Mouse (Mus musculus) kidney, embryonic 14.5 days (tissue): ENCODE results near the gene Pgm2. TPM values are rescaled to one million over a fixed set of nuclear protein-coding genes. Genes with fewer than 3 reads are reported as not detected.

Experiments used
- ATAC-seq: fragments of 200-750 bp; cut with Nextera tagmentation; 2 replicates; pipeline ENCODE4 v1.8.0; 2017; ENCODE audit warnings: moderate number of reproducible peaks, mild to moderate bottlenecking, moderate TSS enrichment, moderate library complexity; ENCODE audit not compliant: low FRiP score, low TSS enrichment
- H3K27ac ChIP-seq: fragments of 300-500 bp; sonication (generic); 2 replicates; pipeline ENCODE4 v1.5.1; 2014; ENCODE audit warnings: low read depth, mild to moderate bottlenecking, low read length, moderate library complexity, mixed read lengths
- H3K27me3 ChIP-seq: fragments of 300-500 bp; sonication (generic); 2 replicates; pipeline ENCODE4 v1.6.1; 2014; ENCODE audit warnings: mild to moderate bottlenecking, low read length; ENCODE audit not compliant: control insufficient read depth, insufficient read depth
- H3K36me3 ChIP-seq: fragments of 300-500 bp; sonication (generic); 2 replicates; pipeline ENCODE4 v1.6.1; 2014; ENCODE audit warnings: low read length, mixed read lengths; ENCODE audit not compliant: control insufficient read depth, insufficient read depth
- H3K4me1 ChIP-seq: fragments of 300-500 bp; sonication (generic); 2 replicates; pipeline ENCODE4 v1.6.1; 2014; ENCODE audit warnings: low read length, mixed read lengths; ENCODE audit not compliant: control insufficient read depth, insufficient read depth
- H3K4me2 ChIP-seq: fragments of 300-500 bp; sonication (generic); replicated peaks from 2 replicates; pipeline ENCODE4 v1.6.1; 2014; ENCODE audit warnings: low read depth, mild to moderate bottlenecking, low read length
- H3K4me3 ChIP-seq: fragments of 300-500 bp; sonication (generic); 2 replicates; pipeline ENCODE4 v1.5.1; 2014; ENCODE audit warnings: mild to moderate bottlenecking, low read length
- H3K9ac ChIP-seq: fragments of 300-500 bp; sonication (generic); 2 replicates; pipeline ENCODE4 v1.6.1; 2014; ENCODE audit warnings: low read depth, mild to moderate bottlenecking, low read length, moderate library complexity
- H3K9me3 ChIP-seq: fragments of 300-500 bp; sonication (generic); 2 replicates; pipeline ENCODE4 v1.6.1; 2016; ENCODE audit warnings: low read length; ENCODE audit not compliant: control insufficient read depth
- WGBS: fragments of 180-500 bp; shearing (Covaris S2); extraction: QIAGEN DNeasy Blood & Tissue Kit; methylation state at CpG from one replicate; pipeline ENCODE4 v1.1.7; 2014; 5-methylcytosine and 5-hydroxymethylcytosine counted together
- polyA plus RNA-seq: library from polyadenylated mRNA; unstranded; fragments of >200 nt; fragmentation: Nextera tagmentation; extraction: Ambion mirVana; gene quantifications from 2 replicates; pipeline ENCODE4 v1.2.1, GENCODE M21; 2014

Gene Pgm2
- polyA plus RNA-seq: 29.0 and 31.8 TPM in 2 replicates

DNA sequence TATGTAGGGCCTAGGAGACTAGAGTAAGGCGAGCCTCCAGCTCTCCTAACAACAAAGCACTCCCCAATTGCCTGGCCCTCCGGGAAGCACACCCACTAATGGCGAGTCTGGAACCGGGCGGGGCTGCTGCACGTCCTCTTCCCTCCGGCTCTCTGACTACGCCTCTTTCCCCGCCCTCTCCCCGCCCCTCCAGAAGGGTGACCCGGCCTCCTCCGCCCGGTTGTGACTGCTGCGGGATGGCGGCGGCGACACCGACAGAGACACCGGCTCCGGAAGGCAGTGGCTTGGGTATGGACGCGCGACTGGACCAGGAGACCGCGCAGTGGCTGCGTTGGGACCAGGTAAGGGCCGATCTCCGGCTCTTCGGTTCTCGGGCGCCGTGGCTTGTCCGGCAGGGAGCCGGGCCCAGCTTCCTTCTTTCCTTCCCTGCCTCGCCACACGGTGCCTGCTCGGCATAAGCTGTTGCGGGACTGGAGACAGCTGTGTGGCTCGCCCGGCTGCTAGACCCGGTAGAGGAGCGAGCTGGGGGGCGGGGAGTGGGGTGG, at the start of gene Pgm2:
Gene Pgm2 (plus strand): TSS at position 203 of the 545 bp plus-strand sequence.
- ATAC-seq: peak; percentile 96
- Histone ChIP-seq H3K27me3 (no peaks in the 10 kb centered on the region), H3K4me3 (peak within 1 kb of the TSS; percentile 60), H3K4me1 (peaks cover 8% of the 10 kb centered on the region; the same call in 1 of the 2 replicates), H3K9ac (peak within 1 kb of the TSS; percentile 73), H3K9me3 (no peaks in the 10 kb centered on the region), H3K27ac (peak within 1 kb of the TSS; percentile 20), H3K36me3 (peaks cover 4% of the 10 kb centered on the region; the same call in 1 of the 2 replicates), H3K4me2 (peak within 1 kb of the TSS; percentile 88)
- 1% methylated on average over 41 of the region's 43 CpGs for WGBS

DNA sequence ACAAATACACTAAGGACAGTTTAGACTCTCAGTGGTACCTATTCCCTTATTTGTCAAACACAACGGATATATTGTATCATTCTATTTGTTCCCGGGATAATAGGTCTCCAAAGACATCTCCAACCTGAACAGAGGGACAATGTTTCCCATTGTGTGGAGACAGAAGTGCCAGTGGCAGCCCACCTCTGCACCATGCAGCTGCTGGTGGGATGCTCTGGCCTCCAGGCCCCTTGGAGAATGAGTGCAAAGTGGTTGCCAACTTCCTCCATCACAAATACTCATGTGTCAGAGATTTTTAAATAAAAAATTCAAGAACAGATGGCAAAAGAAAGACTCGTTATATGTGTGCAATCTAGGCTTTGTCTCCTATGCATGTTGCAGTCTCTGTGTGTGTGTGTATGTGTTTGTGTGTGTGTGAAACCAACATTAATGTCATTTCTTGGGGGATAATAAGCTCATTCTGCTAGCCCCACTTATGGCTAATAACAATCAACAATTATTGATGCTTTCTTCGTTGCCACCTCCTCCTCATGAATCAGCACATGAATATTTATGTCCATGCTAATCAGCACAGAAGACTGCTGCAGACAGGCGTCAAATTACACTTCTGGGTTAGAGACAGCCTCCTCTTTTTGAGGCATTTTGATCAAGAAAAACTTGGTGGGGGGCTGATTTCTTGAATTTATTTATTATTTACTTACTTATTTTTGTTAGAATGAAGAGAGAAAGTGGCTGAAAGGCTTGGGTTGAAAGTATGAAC, 48.9 kb upstream of the Pgm2 start:
- Histone ChIP-seq H3K27me3 (no peaks in the 10 kb centered on the region), H3K9me3 (no peaks in the 10 kb centered on the region), H3K36me3 (no peaks in the 10 kb centered on the region), H3K9ac (no peak overlapping the region), H3K4me2 (no peak overlapping the region), H3K4me1 (0 out of 2 replicates have a peak, but pooled peaks cover 4% of the 10 kb centered on the region), H3K4me3 (no peak overlapping the region), H3K27ac (no peak overlapping the region)
- WGBS: 71% methylated on average over 5 of the region's 5 CpGs
- ATAC-seq: no peak

DNA sequence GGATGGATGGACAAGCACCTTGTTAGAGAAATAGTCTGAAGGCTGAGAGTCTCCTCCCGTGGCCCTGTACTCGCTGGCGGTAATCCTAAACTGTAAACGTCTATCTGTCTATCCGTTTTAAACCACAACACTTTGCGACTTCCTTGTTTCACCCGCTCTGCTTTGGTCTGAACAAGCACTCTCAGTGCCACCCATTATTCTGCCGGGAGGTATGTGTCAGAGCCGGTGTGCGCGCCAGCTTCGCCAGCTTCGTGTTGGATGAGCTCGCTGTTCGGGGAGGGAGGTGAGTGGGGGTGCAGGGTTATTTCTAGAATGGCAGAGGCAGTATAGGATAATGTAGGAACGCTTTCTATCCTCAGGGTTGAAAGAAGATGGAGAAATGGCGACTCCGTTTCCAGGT, 48.0 kb upstream of the Pgm2 start:
- Histone ChIP-seq H3K4me3 (no peak overlapping the region), H3K27me3 (no peaks in the 10 kb centered on the region), H3K9me3 (no peaks in the 10 kb centered on the region), H3K36me3 (no peaks in the 10 kb centered on the region), H3K4me1 (0 out of 2 replicates have a peak, but pooled peaks cover 4% of the 10 kb centered on the region), H3K9ac (no peak overlapping the region), H3K27ac (no peak overlapping the region), H3K4me2 (no peak overlapping the region)
- ATAC-seq: no peak
- 85% methylated on average over 18 of the region's 18 CpGs for WGBS

DNA sequence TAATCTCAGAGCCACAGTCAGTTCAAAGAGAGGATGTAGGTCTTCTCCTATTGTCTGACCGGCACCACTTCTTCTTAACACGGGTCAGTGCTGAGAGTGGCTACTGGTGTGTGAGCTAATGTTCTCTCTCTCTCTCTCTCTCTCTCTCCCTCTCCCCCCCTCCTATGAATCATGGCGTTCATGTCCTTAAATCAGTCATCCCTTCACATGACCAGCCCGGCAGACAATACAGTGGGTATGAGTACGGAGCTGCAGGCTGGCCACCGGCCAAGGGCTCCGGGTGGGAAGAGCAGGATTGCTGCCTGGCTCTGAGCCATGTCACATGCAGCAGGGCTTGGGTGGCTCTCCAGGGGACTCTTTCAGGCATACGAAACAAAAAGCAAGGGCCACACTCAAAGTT, 47.2 kb upstream of the Pgm2 start:
- H3K4me3 ChIP-seq: no peak overlapping the region

DNA sequence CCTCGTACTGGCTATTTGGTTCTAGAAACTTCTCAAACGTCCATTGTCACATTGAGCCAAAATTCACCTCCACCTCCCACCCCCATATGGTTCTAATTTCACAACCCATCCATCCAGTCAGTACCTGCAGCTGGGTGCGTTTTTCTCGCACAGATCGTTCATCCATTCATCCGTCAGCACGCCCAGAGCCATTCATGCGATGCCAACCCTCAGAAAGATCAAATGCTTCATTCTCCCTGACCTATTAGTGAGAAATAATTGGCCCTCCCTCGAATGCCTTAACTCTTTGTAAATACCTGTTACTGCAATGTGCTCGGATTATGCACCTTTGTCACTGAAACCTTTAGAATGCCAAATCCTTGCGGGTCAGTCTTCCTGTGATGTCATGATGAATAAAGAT, 45.8 kb upstream of the Pgm2 start:
- Histone ChIP-seq H3K27me3 (no peaks in the 10 kb centered on the region), H3K4me2 (no peak overlapping the region), H3K9me3 (no peaks in the 10 kb centered on the region), H3K27ac (no peak overlapping the region), H3K4me1 (0 out of 2 replicates have a peak, but pooled peaks cover 4% of the 10 kb centered on the region), H3K36me3 (no peaks in the 10 kb centered on the region), H3K9ac (no peak overlapping the region), H3K4me3 (no peak overlapping the region)
- WGBS: 47% methylated on average over 11 of the region's 11 CpGs
- no peak for ATAC-seq

More for the DNA sequence above, 47.2 kb upstream of the Pgm2 start:
- ATAC-seq: peak; percentile 84
- no peak overlapping the region; the same call in 1 of the 2 replicates for H3K4me2 ChIP-seq
- no peak overlapping the region for H3K27ac ChIP-seq
- WGBS: 31% methylated on average over 8 of the region's 8 CpGs
- no peaks in the 10 kb centered on the region for H3K36me3 ChIP-seq
- no peaks in the 10 kb centered on the region for H3K9me3 ChIP-seq
- H3K27me3 ChIP-seq: no peaks in the 10 kb centered on the region
- H3K9ac ChIP-seq: no peak overlapping the region
- H3K4me1 ChIP-seq: 0 out of 2 replicates have a peak, but pooled peaks cover 4% of the 10 kb centered on the region

DNA sequence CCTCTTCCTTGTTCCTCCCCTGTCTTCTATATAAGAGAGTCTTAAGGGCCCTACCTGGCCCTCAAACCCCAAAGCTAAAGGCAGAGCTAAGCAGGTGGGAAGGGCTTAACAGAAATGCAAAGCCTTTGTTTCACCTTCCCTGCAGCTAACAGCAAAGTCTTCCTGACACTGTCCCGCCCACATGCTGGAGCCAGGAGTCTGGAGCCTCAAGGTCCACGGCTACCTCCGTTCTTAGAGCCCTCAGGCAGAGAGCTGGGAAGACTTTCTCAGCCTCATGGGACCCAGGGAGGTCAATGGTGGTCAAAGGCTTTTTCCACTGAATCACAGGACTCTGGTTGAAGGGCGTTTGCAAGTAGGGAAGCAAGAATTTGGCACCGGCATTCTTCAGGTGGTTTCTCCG, 44.8 kb upstream of the Pgm2 start:
- Histone ChIP-seq H3K4me2 (no peak overlapping the region), H3K4me3 (no peak overlapping the region), H3K9me3 (no peaks in the 10 kb centered on the region), H3K4me1 (0 out of 2 replicates have a peak, but pooled peaks cover 4% of the 10 kb centered on the region), H3K36me3 (no peaks in the 10 kb centered on the region), H3K9ac (no peak overlapping the region), H3K27ac (no peak overlapping the region), H3K27me3 (no peaks in the 10 kb centered on the region)
- WGBS: 67% methylated on average over 6 of the region's 6 CpGs
- ATAC-seq: no peak

DNA sequence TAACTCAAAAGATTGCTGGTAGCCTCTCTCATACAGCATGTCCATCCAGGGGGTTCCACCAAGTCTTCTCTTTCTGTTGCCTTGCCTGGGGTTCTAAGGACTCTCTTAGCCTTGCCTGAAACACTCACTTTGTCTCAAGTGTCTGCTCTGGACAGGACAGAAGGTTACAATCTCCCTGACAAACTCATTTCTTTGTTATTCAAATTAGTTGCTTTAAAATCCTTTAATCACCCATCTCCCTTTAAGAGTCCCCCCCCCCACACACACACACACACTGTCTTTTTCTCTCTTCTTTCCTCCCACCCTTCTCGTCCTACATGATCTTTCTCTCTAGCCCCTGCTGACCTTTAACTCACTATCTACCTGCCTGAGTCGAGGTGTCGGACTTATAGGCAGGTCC, 44.1 kb upstream of the Pgm2 start:
- Histone ChIP-seq H3K4me3 (no peak overlapping the region), H3K9ac (no peak overlapping the region)

DNA sequence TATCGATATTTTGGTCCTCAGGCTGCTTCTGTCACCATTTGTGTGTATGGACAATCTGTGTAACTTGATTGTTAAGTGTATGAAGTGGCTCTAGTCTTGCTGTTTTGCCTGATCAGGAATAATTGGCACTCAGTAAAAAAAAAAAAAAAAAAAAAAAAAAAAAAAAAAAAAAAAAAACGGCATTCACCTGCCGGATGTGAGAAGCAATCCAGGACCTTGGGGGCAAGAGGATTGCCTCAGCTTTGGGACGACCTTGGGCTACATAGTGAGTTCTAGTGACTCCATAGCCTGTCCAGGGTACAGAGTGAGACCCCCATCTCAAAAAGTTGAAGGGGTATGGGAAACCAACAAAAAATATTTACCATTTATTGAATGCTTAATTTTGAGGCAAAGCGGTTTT, 43.5 kb upstream of the Pgm2 start:
- Histone ChIP-seq H3K36me3 (no peaks in the 10 kb centered on the region), H3K27me3 (no peaks in the 10 kb centered on the region), H3K27ac (no peak overlapping the region), H3K4me2 (no peak overlapping the region), H3K9me3 (no peaks in the 10 kb centered on the region), H3K9ac (no peak overlapping the region), H3K4me3 (no peak overlapping the region), H3K4me1 (0 out of 2 replicates have a peak, but pooled peaks cover 4% of the 10 kb centered on the region)
- no peak for ATAC-seq
- WGBS: 82% methylated on average over 5 of the region's 5 CpGs

More for the DNA sequence above, 44.1 kb upstream of the Pgm2 start:
- Histone ChIP-seq H3K36me3 (no peaks in the 10 kb centered on the region), H3K9me3 (no peaks in the 10 kb centered on the region), H3K27me3 (no peaks in the 10 kb centered on the region), H3K27ac (no peak overlapping the region), H3K4me1 (0 out of 2 replicates have a peak, but pooled peaks cover 4% of the 10 kb centered on the region), H3K4me2 (no peak overlapping the region)
- ATAC-seq: no peak
- WGBS: 70% methylated on average over 3 of the region's 3 CpGs

DNA sequence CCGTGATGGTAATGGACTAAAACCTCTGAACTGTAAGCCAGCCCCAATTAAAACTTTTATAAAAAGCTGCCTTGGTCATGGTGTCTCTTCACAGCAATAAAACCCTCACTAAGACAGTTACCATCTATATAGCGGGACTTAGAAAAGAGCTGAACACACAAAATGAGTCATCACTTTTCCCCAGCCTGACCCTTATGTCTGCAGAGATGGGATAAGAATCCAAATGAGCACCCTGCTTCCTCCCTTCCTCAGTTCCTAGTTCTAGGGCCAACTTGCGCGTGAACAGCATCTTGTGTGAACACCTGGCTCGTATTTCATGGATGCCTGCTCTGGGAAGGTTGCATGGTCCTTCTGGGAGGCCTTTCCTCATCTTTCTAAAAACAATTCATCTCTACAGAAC, 39.7 kb upstream of the Pgm2 start:
- H3K36me3 ChIP-seq: no peaks in the 10 kb centered on the region
- no peaks in the 10 kb centered on the region for H3K4me1 ChIP-seq
- no peak for ATAC-seq
- H3K4me2 ChIP-seq: no peak overlapping the region
- no peak overlapping the region for H3K4me3 ChIP-seq
- no peaks in the 10 kb centered on the region for H3K9me3 ChIP-seq
- 84% methylated on average over 5 of the region's 5 CpGs for WGBS
- no peak overlapping the region for H3K9ac ChIP-seq
- no peak overlapping the region for H3K27ac ChIP-seq
- H3K27me3 ChIP-seq: no peaks in the 10 kb centered on the region
